Mouse (Mus musculus) neural tube, embryonic 10.5 days (tissue): ENCODE measurements around the gene Ptgis.
A peak's percentile ranks its signal among the peaks of the same experiment; 100 is the strongest.

ENCODE experiments used
- DNase-seq: peaks from one replicate; pipeline ENCODE4 v3.0.0-alpha.2; 2017; ENCODE audit warnings: low spot score; ENCODE audit errors: extremely low spot score

Gene Ptgis

GRCm38 (mm10) chr2:167240008-167240964 is at the start of gene Ptgis:
Ptgis (minus strand) TSS chr2:167240604.
- DNase-seq, result peak; percentile 67

- DNase-seq, result no peak
These were observed 41.1 kb upstream of the Ptgis start for GRCm38 (mm10) chr2:167281461-167281860.

DNA sequence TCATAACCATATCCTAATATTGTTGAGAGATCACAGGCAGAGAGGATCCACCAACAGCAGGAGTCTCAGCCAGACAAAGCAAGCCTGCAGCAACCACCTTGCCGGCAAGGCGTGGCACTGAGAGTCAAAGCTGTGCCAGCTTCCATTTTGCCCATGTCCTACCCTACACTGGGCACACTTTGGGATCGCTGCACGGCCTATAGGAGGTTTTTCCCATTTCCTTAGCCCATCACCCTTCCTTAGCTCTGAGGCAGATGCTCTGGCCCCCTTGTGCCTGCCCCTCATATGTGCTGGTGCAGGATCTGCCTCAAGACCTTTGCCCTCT is 40.5 kb upstream of the Ptgis start:
- DNase-seq, result no peak

- DNase-seq, result peak; percentile 87
These were observed 39.9 kb upstream of the Ptgis start for GRCm38 (mm10) chr2:167280090-167280985.

DNA sequence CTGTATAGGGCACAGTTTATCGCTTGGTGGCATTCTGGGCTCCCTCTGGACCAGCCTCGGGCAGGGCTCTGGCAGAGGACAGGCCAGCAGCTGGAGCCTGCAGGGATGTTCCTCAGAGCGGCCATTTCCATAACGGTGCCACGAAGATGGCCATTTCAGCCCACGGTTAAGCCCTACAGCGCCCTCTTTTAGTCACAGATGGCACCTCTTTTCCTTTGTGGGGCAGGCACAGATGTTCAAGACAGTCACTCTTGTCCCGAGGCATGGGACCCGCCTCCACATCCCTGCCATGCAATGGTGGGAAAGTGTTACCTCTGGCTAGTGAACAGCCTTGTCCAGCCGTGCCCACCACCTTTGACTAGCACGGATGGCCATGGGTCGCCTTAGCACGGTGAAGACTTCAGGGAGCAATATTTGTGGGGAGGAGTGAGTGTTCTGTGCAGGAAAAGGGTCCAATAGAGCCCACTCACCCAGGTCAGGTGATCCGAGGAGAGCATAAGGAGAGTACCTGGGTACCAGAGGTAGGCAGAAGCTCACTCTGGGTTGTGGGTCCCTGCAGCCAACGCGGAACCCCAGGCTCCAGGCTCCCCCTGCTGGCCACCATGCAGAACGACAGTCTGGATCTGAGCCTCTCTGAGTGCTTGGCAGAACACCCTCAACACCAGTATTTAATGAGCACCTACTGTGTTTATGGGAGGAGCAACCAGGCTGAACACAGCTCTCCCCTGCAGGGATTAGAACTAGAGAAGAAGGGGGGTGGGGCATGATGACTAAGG is 38.5 kb upstream of the Ptgis start:
- peak; percentile 67 for DNase-seq

- no peak for DNase-seq
These were observed 37.6 kb upstream of the Ptgis start for GRCm38 (mm10) chr2:167278011-167278410.

DNA sequence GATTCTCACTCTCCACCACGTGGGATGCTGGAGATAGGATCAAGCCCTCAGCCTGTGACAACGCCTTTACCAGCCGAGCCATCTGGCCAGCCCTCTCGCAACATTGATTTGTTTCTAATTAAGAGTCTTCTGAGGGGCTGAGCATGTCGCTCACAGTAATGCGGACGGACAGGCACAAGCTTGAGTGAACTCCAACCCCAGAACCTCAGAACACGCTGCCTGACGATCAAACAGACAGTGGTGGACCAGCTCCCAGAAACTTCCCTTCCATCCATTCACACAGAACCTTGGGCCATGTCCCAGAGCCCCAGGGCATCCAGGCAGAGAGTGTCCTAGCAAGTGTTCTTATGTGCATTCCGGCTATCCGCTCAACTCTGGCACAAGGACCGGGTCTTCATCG is 36.6 kb upstream of the Ptgis start:
- no peak for DNase-seq

GRCm38 (mm10) chr2:167275856-167276255 is 35.5 kb upstream of the Ptgis start:
- no peak for DNase-seq

GRCm38 (mm10) chr2:167274713-167275465 is 34.5 kb upstream of the Ptgis start:
- DNase-seq, result no peak

GRCm38 (mm10) chr2:167273206-167273740 is 32.9 kb upstream of the Ptgis start:
- DNase-seq, result no peak

DNA sequence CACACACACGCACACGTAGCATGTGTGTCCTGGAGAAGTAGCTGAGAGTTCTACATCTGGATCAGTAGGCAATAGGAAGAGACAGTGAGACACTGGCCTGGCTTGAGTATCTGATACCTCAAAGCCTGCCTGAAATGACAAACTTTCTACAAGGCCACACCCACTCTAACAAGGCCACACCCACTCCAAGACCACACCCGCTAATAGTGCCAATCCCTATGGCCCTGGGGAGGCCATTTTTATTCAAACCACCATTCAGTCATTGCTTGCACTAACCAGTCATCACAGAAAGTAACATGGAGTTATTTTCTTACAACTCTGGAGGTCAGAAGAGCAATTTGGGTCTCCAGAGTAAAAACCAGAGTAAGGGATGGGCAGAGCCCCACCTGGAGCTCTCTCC is 32.3 kb upstream of the Ptgis start:
- no peak for DNase-seq

DNA sequence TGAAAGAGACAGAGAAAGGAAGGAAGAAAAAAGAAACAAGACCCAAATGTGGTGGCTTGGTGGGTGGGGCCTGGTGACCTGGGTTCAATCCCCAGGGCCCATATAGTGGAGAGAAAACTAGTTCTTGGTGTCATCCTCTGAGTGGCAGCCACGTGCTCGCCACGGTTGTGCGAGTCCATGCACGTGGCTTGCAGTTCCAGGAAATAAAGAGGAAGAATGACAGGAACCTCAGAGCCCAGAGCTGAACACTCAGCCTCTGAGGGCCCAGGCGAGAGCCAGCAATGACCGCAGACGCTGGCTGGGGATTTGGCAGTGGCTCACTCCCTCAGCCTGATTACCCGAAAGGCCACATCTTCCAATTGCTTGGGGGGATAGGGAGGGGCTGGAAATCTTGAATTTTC is 30.7 kb upstream of the Ptgis start:
- DNase-seq, result no peak

GRCm38 (mm10) chr2:167270496-167270895 is 30.1 kb upstream of the Ptgis start:
- no peak for DNase-seq

DNA sequence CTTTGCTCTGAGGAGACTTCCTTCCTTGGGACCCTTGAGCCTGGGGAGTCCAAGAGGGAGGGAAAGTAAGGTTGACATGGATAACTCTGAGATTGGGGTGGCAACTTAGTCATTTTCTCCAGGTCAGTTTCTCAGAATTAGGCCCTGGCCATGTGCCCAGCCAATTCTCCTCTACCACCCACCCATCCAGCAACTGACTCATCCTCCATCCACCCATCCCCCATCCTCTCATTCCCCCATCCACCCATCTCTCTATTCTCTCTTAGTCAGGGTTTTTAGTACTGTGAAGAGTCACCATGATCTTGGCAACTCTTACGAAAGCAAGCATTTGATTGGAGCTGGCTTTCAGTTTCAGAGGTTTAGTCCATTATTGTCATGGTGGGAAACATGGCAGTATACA is 28.3 kb upstream of the Ptgis start:
- DNase-seq, result no peak

GRCm38 (mm10) chr2:167268411-167268690 is 27.9 kb upstream of the Ptgis start:
- DNase-seq, result no peak

- DNase-seq, result no peak
These were observed 27.4 kb upstream of the Ptgis start for GRCm38 (mm10) chr2:167267531-167268410.

- no peak for DNase-seq
These were observed 25.8 kb upstream of the Ptgis start for GRCm38 (mm10) chr2:167266231-167266630.

- DNase-seq, result no peak
These were observed 25.4 kb upstream of the Ptgis start for GRCm38 (mm10) chr2:167265806-167266205.

DNA sequence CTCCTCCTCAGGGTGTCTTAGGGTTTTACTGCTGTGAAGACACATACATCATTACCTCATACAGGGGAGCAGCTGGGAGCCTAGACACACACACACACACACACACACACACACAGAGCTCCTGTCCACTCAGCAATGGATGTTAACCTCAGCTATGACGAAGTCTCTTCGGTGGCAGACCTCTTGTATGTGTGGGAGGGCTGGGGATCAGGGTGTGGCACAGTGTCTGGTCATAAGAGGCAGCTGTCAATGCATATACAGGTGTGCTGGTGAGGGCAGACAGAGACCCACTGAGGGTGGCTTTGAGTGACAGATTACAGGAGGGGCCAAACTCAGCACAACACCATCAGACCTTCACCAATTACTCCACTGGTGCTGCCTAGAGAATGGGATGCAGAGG is 24.6 kb upstream of the Ptgis start:
- no peak for DNase-seq

GRCm38 (mm10) chr2:167263931-167264330 is 23.5 kb upstream of the Ptgis start:
- no peak for DNase-seq
